Comparison of ENCODE assay signal across 7 mouse cellular contexts in the genomic region with DNA sequence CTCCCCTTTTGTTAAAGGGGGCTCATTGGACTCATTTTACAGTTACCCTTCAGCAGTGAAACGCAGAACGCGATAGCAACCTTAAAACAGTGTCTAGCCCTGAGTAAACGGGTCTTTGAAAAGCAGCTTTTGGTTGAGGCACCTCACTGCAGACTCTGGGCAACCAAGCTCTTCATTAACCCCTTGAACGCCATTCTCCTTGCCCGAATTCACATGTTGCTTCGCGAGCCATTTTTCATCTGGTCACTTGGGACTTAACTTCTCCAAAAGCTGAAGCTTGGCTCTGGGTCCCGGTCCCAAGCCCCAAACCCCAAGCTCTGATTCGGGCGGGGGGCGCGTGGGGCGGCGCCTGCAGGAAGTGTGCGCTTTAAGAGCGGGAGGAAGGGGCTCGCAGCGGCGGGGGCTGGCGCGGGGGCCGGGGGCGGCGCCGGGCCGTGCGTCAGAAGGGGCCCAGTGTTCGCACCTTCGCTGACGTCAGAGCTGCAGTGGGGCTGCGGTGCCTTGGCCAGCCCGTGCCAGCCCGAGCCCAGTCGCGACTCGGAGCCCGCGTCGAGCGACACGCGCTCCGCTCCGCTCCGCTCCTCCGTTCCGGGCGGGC. TPM values are rescaled to one million over a fixed set of nuclear protein-coding genes. Genes with fewer than 3 reads are reported as not detected.
DNase-seq lines count a peak whose midpoint lies in the region; ATAC-seq and TF ChIP-seq lines count a peak whose summit lies in the region.

A gene (plus strand): TSS at position 525 of the 598 bp plus-strand sequence.

- H3K27me3 ChIP-seq in forebrain, embryonic 15.5 days: peaks cover 61% of the 10 kb centered on the region
- peaks cover 83% of the 10 kb centered on the region for H3K27me3 ChIP-seq in neural tube, embryonic 13.5 days

- intact Hi-C loops in left cerebral cortex, adult 2 months (cut with DNase I): loop anchor here (5.0 kb wide), 1 partner anchor 91 kb away; no protein-coding TSS in a partner anchor
- intact Hi-C loops in left cerebral cortex, postnatal 25 days (cut with DNase I): loop anchor here (5.0 kb wide), 1 partner anchor 91 kb away; no protein-coding TSS in a partner anchor

- H3K9ac ChIP-seq in forebrain, embryonic 15.5 days (replicated peaks): peak within 1 kb of the TSS; percentile 57
- H3K9ac ChIP-seq in neural tube, embryonic 13.5 days: peak within 1 kb of the TSS; percentile 78

- no peaks in the 10 kb centered on the region for H3K4me1 ChIP-seq in cortical plate, adult 2 months (ENCODE audit: control insufficient read depth, insufficient read depth, low read length)
- H3K4me1 ChIP-seq in forebrain, embryonic 15.5 days: no peaks in the 10 kb centered on the region
- no peaks in the 10 kb centered on the region for H3K4me1 ChIP-seq in neural tube, embryonic 13.5 days (replicated peaks)

- ATAC-seq in forebrain, embryonic 15.5 days (replicated peaks): peak; percentile 95
- ATAC-seq in neural tube, embryonic 13.5 days (ENCODE audit: low read depth): peak; percentile 94

- H3K27ac ChIP-seq in left cerebral cortex, adult 2 months: no peak within 1 kb of the TSS
- H3K27ac ChIP-seq in cortical plate, adult 2 months (ENCODE audit: insufficient read depth, low read length): peak within 1 kb of the TSS; percentile 84; the same call in 1 of the 2 replicates
- H3K27ac ChIP-seq in forebrain, embryonic 15.5 days (replicated peaks): peak within 1 kb of the TSS; percentile 76
- H3K27ac ChIP-seq in neural tube, embryonic 13.5 days (replicated peaks): peak within 1 kb of the TSS; percentile 72

- no peak for TF ChIP-seq CTCF in left cerebral cortex, adult 2 months (IDR thresholded peaks at IDR 0.05)
- TF ChIP-seq CTCF in cortical plate, adult 2 months (IDR thresholded peaks at IDR 0.05; ENCODE audit: extremely low read depth, insufficient read depth, low read length): no peak

- H3K4me3 ChIP-seq in left cerebral cortex, adult 2 months: peak within 1 kb of the TSS; percentile 28
- peak within 1 kb of the TSS; percentile 55 for H3K4me3 ChIP-seq in cortical plate, adult 2 months (ENCODE audit: insufficient read depth, low read length)
- peak within 1 kb of the TSS; percentile 53 for H3K4me3 ChIP-seq in forebrain, embryonic 15.5 days
- peak within 1 kb of the TSS; percentile 61 for H3K4me3 ChIP-seq in neural tube, embryonic 13.5 days

- under 1% methylated on average over 49 of the region's 49 CpGs for WGBS in forebrain, embryonic 15.5 days
- WGBS in neural tube, embryonic 13.5 days: 1% methylated on average over 49 of the region's 49 CpGs

- 0 out of 2 replicates have a peak, but pooled peaks have one; percentile 31 for TF ChIP-seq POLR2A in cortical plate, adult 2 months (IDR thresholded peaks at IDR 0.05; ENCODE audit: extremely low read depth, insufficient read depth, low read length)

- DNase-seq in left cerebral cortex, adult 2 months (ENCODE audit: extremely low spot score in 1 of 2, low spot score in 2 of 2): peak in 1 of 2 experiments; percentile 43
- DNase-seq in left cerebral cortex, adult 9 months (ENCODE audit: low spot score in 2 of 2): no peak
- peak in 1 of 2 experiments; percentile 7 for DNase-seq in left cerebral cortex, postnatal 25 days (ENCODE audit: low spot score in 2 of 2)
- DNase-seq in B cell, adult 2 months: no peak

- no peaks in the 10 kb centered on the region for H3K9me3 ChIP-seq in forebrain, embryonic 15.5 days
- no peaks in the 10 kb centered on the region for H3K9me3 ChIP-seq in neural tube, embryonic 13.5 days

- no peaks in the 10 kb centered on the region for H3K36me3 ChIP-seq in forebrain, embryonic 15.5 days
- H3K36me3 ChIP-seq in neural tube, embryonic 13.5 days: no peaks in the 10 kb centered on the region

- H3K4me2 ChIP-seq in forebrain, embryonic 15.5 days (replicated peaks): peak within 1 kb of the TSS; percentile 50
- peak within 1 kb of the TSS; percentile 55 for H3K4me2 ChIP-seq in neural tube, embryonic 13.5 days

RNA-seq across cellular contexts. Expression of the gene that starts here (rescaled TPM):
- total RNA-seq in left cerebral cortex, adult 2 months (2021): 10 to 100 TPM; 18.2 to 32.6 TPM
- polyA plus RNA-seq in cortical plate, adult 2 months (2012; rRNA removed): 4.5 and 5.2 TPM in 2 replicates
- 30.4 and 34.8 TPM in 2 replicates for polyA plus RNA-seq in forebrain, embryonic 15.5 days (2015; fragmentation: Nextera tagmentation; extraction: Ambion mirVana)
- 10 to 100 TPM; 23.3 to 23.6 TPM for total RNA-seq in left cerebral cortex, postnatal 25 days (2021)
- 19.0 and 26.5 TPM in 2 replicates for polyA plus RNA-seq in neural tube, embryonic 13.5 days (2015; fragmentation: Nextera tagmentation; extraction: Ambion mirVana)
